Mouse (Mus musculus) embryonic stem cell, embryonic (primary cell): ENCODE data around the gene Oxct2b.

ENCODE experiments used
- CTCF ChIA-PET, 4 experiments: fragments of 300-600 bp in 2 of 4; fragments of 350-600 bp in 2 of 4; sonication (Branson Sonifier 250); formaldehyde crosslinking; loops; one replicate each; lab custom pipeline; 2022; ENCODE audit warnings: inconsistent platforms in 2 of 4; lab: Charles Lee
- POLR2A ChIA-PET, 4 experiments: fragments of 300-600 bp in 2 of 4; fragments of 350-600 bp in 2 of 4; sonication (Branson Sonifier 250); formaldehyde crosslinking; loops; one replicate each; lab custom pipeline; 2022; ENCODE audit warnings: antibody characterized with exemption in 4 of 4, inconsistent platforms in 1 of 4; lab: Charles Lee

Oxct2b gene

GRCm38 (mm10) chr4:123155004-123155403 is 38.9 kb downstream of the Oxct2b start:
- ChIA-PET POLR2A (interaction anchor here in 1 of 4 experiments (0.7 to 1.5 kb wide), 3 partner anchors 15 to 788 kb away, joined by 3 to 4 read pairs (median 3); partner anchors contain the start of gene Ppie), CTCF (interaction anchor here (0.6 to 2.5 kb wide), 25 partner anchors 17 to 787 kb away, joined by 3 to 16 read pairs (median 5); partner anchors contain the start of gene Nt5c1a (in 1 of the 4))

- CTCF ChIA-PET = interaction anchor here (0.6 to 2.5 kb wide), 23 partner anchors 16 to 374 kb away, joined by 3 to 16 read pairs (median 5); partner anchors contain the start of gene Nt5c1a (in 1 of the 4)
- POLR2A ChIA-PET = interaction anchor here in 2 of 4 experiments (0.7 to 1.5 kb wide), 7 partner anchors 10 to 788 kb away, joined by 3 to 4 read pairs (median 3); partner anchors contain the start of gene Ppie (in 2 of the 2)
These were observed 39.4 kb downstream of the Oxct2b start for GRCm38 (mm10) chr4:123155427-123155826.

GRCm38 (mm10) chr4:123155840-123156239 is 39.8 kb downstream of the Oxct2b start:
- ChIA-PET CTCF (interaction anchor here (0.5 to 2.5 kb wide), 21 partner anchors 16 to 1811 kb away, joined by 3 to 16 read pairs (median 4); partner anchors contain the start of gene Nt5c1a (in 1 of the 4)), POLR2A (interaction anchor here in 2 of 4 experiments (0.7 to 1.5 kb wide), 7 partner anchors 9 to 788 kb away, joined by 3 to 4 read pairs (median 3); partner anchors contain the start of gene Ppie (in 2 of the 2))

- ChIA-PET CTCF (interaction anchor here in 3 of 4 experiments (0.6 to 3.3 kb wide), 8 partner anchors 10 to 205 kb away, joined by 3 to 19 read pairs (median 3); no protein-coding TSS in a partner anchor), POLR2A (interaction anchor here (0.6 to 6.7 kb wide), 19 partner anchors 8 to 523 kb away, joined by 3 to 41 read pairs (median 4); partner anchors contain the start of genes Ppie (in 2 of the 4), Nt5c1a (in 1 of the 4) and Pabpc4 (in 1 of the 4))
These were observed 44.5 kb downstream of the Oxct2b start for GRCm38 (mm10) chr4:123160571-123160970.

GRCm38 (mm10) chr4:123161251-123161650 is 45.2 kb downstream of the Oxct2b start:
- ChIA-PET CTCF (interaction anchor here in 3 of 4 experiments (0.6 to 3.3 kb wide), 8 partner anchors 11 to 206 kb away, joined by 3 to 19 read pairs (median 3); no protein-coding TSS in a partner anchor), POLR2A (interaction anchor here (0.7 to 6.7 kb wide), 12 partner anchors 10 to 128 kb away, joined by 3 to 41 read pairs (median 4); partner anchors contain the start of genes Ppie (in 2 of the 4) and Nt5c1a (in 1 of the 4))

- POLR2A ChIA-PET = interaction anchor here in 2 of 4 experiments (0.6 to 6.7 kb wide), 11 partner anchors 9 to 1688 kb away, joined by 3 to 41 read pairs (median 3); partner anchors contain the start of genes Cap1 (in 1 of the 2), Ppie (in 1 of the 2) and Yrdc (in 1 of the 2)
- CTCF ChIA-PET = interaction anchor here in 3 of 4 experiments (0.6 to 3.3 kb wide), 6 partner anchors 9 to 949 kb away, joined by 3 to 19 read pairs (median 6); no protein-coding TSS in a partner anchor
These were observed 46.3 kb downstream of the Oxct2b start for GRCm38 (mm10) chr4:123162305-123162917.

GRCm38 (mm10) chr4:123164157-123164556 is 48.1 kb downstream of the Oxct2b start:
- ChIA-PET POLR2A (interaction anchor here in 1 of 4 experiments (0.9 to 1.4 kb wide), 4 partner anchors 8 to 24 kb away, joined by 3 to 4 read pairs (median 3); partner anchors contain the start of gene Ppie), CTCF (no interaction called here)
